Mouse (Mus musculus) kidney, postnatal 0 days (tissue): ENCODE measurements around the gene Ddx52. TPM values are rescaled to one million over a fixed set of nuclear protein-coding genes. Genes with fewer than 3 reads are reported as not detected.

ENCODE experiments used
- ATAC-seq: fragments of 200-750 bp; cut with Nextera tagmentation; replicated peaks from 2 replicates; pipeline ENCODE4 v1.8.0; 2017; ENCODE audit warnings: low read depth, moderate number of reproducible peaks, moderate TSS enrichment, moderate library complexity; ENCODE audit not compliant: low FRiP score
- DNase-seq: peaks from one replicate; pipeline ENCODE4 v3.0.0-alpha.2; 2016; ENCODE audit warnings: low spot score
- H3K27ac ChIP-seq: fragments of 300-500 bp; sonication (generic); 2 replicates; pipeline ENCODE4 v1.5.1; 2014; ENCODE audit warnings: mild to moderate bottlenecking
- H3K27me3 ChIP-seq: fragments of 300-500 bp; sonication (generic); 2 replicates; pipeline ENCODE4 v1.6.1; 2014; ENCODE audit warnings: low read length, mixed read lengths; ENCODE audit not compliant: insufficient read depth
- H3K36me3 ChIP-seq: fragments of 300-500 bp; sonication (generic); 2 replicates; pipeline ENCODE4 v1.6.1; 2014; ENCODE audit warnings: low read length, mixed read lengths; ENCODE audit not compliant: insufficient read depth
- H3K4me1 ChIP-seq: fragments of 300-500 bp; sonication (generic); replicated peaks from 2 replicates; pipeline ENCODE4 v1.6.1; 2014; ENCODE audit warnings: antibody characterized with exemption, low read length, mixed read lengths; ENCODE audit not compliant: insufficient read depth
- H3K4me2 ChIP-seq: fragments of 300-500 bp; sonication (generic); 2 replicates; pipeline ENCODE4 v1.6.1; 2014; ENCODE audit warnings: mild to moderate bottlenecking, low read length, moderate library complexity, mixed read lengths
- H3K4me3 ChIP-seq: fragments of 300-500 bp; sonication (generic); replicated peaks from 2 replicates; pipeline ENCODE4 v1.5.1; 2014; ENCODE audit warnings: low read depth, low read length
- H3K9ac ChIP-seq: fragments of 300-500 bp; sonication (generic); 2 replicates; pipeline ENCODE4 v1.6.1; 2014; ENCODE audit warnings: low read depth, low read length
- H3K9me3 ChIP-seq: fragments of 300-500 bp; sonication (generic); replicated peaks from 2 replicates; pipeline ENCODE4 v1.6.1; 2016; ENCODE audit warnings: low read length, inconsistent platforms, mixed read lengths
- CTCF ChIP-seq: IDR thresholded peaks from 2 replicates; pipeline ENCODE4 v1.5.1; 2016; ENCODE audit warnings: antibody characterized with exemption, low read depth, mild to moderate bottlenecking, moderate library complexity
- WGBS: fragments of 180-500 bp; shearing (Covaris S2); extraction: QIAGEN DNeasy Blood & Tissue Kit; methylation state at CpG from one replicate; pipeline ENCODE4 v1.1.7; 2014; 5-methylcytosine and 5-hydroxymethylcytosine counted together
- polyA plus RNA-seq: library from polyadenylated mRNA; unstranded; fragments of >200 nt; fragmentation: Nextera tagmentation; extraction: Ambion mirVana; gene quantifications from 2 replicates; pipeline ENCODE4 v1.2.1, GENCODE M21; 2015

Gene Ddx52
- polyA plus RNA-seq, 1 experiment from 2014 or later = 32.5 TPM

DNA sequence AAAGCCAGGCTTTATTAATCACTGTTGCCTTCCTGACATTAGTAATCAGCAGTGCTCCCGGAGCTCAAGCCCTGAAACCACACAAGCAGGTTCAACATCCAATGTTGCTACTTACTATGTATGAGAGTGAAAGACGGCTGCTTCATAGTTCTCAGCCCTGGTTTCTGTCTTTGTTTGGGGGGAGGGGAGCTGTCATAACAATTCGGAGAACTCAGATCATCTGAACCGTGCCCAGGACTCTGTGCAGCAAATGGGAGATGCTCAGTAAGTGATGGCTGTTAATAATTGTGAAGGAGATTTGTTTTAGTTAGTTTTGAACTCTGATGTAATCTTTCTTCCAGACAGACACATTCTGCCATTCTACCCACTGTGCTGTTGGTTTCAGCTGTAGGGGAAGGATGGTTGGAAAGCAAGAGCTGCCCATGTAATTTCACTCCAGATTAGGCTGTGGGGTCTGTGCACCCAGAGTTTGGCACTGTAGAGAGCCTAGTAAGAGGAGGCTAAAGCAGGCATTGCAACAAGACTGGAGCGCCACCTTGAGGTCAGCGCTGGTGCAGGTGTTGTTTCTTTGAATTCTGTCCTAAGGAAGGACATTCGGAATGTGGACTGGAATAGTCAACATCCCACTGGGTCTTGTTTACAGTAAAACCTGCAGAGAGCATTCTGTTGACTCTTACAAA is 5.7 kb upstream of the Ddx52 start:
- no peaks in the 10 kb centered on the region for H3K27me3 ChIP-seq
- H3K4me1 ChIP-seq = no peaks in the 10 kb centered on the region
- DNase-seq = peak; percentile 88
- no peak overlapping the region for H3K9ac ChIP-seq
- H3K36me3 ChIP-seq = no peaks in the 10 kb centered on the region
- ATAC-seq = peak; percentile 78; the same call in 1 of the 2 replicates
- no peak overlapping the region for H3K27ac ChIP-seq
- TF ChIP-seq CTCF = peak; percentile 96
- 14% methylated on average over 7 of the region's 7 CpGs for WGBS
- no peak overlapping the region for H3K4me2 ChIP-seq
- H3K4me3 ChIP-seq = no peak overlapping the region
- no peaks in the 10 kb centered on the region for H3K9me3 ChIP-seq

DNA sequence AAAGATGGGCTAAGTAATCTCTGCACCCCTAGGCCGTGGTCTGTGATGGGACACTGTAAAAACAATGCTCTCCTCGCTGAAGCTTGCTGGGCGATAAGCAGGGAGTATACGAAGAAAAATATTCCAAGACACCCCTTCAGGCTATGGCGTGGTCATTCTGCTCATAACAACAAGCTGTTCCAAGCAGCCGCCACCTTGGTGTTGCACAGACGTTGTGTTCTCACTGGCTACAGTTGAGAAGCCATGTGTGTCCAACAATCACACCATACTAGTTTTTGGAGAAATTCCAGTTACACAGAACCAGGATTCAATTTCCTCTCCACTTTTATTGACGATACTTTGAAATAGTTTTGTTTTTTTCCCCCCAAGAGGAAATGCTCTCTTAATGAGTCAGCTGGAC is 3.3 kb upstream of the Ddx52 start:
- Histone ChIP-seq H3K36me3 (no peaks in the 10 kb centered on the region), H3K4me3 (no peak overlapping the region), H3K4me2 (no peak overlapping the region), H3K27ac (no peak overlapping the region), H3K27me3 (no peaks in the 10 kb centered on the region), H3K9me3 (no peaks in the 10 kb centered on the region), H3K9ac (no peak overlapping the region), H3K4me1 (peaks cover 4% of the 10 kb centered on the region)
- 39% methylated on average over 8 of the region's 8 CpGs for WGBS
- ATAC-seq = no peak
- DNase-seq = peak; percentile 6
- no peak for TF ChIP-seq CTCF

DNA sequence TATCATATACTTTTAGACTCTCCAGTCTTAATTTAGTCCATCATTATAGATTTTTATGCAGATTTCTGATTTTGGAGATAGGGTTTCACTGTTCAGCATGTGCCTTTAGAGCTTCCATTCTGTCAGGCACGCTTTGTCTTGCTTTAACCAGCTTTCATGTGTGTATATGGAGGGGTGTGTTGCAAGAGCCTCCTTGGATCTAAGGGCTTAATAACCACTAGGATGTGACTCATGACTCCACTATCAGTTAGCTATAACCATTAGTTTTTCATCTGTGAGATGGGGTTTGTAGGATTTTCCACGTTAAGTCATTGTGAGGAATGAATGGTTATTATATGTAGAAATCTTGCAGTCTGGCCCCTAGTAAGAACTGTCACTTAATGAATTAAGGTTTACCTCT is 15.0 kb downstream of the Ddx52 start:
- 95% methylated on average over 2 of the region's 2 CpGs for WGBS
- Histone ChIP-seq H3K4me3 (no peak overlapping the region), H3K27ac (no peak overlapping the region), H3K36me3 (peaks cover 73% of the 10 kb centered on the region), H3K9ac (no peak overlapping the region), H3K9me3 (no peaks in the 10 kb centered on the region), H3K4me2 (no peak overlapping the region), H3K4me1 (no peaks in the 10 kb centered on the region), H3K27me3 (no peaks in the 10 kb centered on the region)
- DNase-seq = no peak
- ATAC-seq = no peak
- no peak for TF ChIP-seq CTCF

DNA sequence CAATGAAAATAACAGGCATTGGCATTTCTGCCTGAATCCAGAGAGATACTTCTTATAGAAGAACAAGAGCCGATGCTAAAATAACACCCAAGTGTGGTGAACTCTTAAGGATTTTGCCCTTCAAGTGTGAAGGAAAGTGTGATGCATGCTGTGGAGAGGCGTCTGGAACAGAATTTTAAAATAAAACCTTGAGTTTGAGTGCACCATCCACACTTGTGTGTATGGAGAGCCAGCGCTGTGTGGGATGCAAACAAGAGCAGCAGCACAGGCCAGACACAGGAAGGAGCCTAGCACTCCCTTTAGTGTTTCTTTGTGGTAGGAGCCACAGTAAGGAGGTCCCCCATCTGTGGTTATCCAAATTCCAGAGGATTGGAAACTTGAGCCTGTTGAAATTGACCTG is 20.1 kb downstream of the Ddx52 start:
- ATAC-seq (no peak), DNase-seq (no peak)

DNA sequence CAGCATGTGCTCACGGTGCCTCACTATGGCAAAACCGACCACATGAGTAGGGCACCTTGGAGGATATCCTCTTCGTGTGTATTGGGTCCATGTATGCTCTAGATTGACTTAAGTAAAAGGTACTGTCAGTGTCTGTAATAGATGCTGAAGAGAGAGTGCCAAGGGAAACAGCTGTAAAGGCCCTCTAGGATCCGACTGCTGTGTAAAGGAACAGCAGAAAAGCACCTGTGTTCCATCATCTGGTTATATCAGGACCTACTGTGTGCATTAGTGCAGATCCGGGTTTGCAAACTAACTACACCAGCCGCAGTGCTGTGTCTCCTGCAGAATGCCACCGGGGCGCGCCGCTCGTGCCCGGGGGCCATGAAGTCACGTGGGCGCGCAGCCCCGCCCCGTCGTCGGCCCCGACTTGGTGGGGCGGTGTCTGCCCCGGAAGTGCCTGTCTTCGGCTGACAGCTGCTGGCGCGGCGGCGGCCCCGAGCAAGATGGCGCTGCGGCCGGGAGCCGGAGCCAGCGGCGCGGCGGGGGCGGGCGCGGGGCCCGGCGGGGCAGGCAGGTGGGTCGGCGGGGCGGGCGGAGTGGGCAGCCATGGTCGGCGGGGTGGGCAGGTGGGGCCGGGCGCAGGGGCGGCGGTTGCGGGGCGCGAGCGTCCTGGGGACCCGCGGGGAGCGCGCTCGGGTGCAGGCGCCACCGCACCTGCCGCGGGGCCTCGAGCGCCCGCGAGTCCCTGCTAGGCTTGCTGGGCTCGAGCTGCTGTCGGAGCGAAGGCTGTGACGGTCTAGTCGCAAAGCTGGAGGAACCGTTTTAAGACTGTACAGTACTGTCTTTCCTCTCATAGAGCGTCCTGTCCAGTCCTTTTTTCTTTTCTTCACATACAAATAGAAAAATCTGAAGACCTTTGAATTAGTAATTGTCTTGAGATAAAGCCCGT is 22.4 kb downstream of the Ddx52 start, which contains the start of gene Synrg:
TSS of gene Synrg (plus strand) at position 438 of the 931 bp plus-strand sequence.
- no peaks in the 10 kb centered on the region for H3K4me1 ChIP-seq
- DNase-seq = peak; percentile 91
- H3K4me3 ChIP-seq = peak within 1 kb of the TSS; percentile 85
- H3K36me3 ChIP-seq = peaks cover 19% of the 10 kb centered on the region; the same call in 1 of the 2 replicates
- WGBS = 1% methylated on average over 72 of the region's 76 CpGs
- peak; percentile 94 for ATAC-seq
- no peaks in the 10 kb centered on the region for H3K9me3 ChIP-seq
- TF ChIP-seq CTCF = peak; percentile 2; the same call in 1 of the 2 replicates
- H3K27ac ChIP-seq = peak within 1 kb of the TSS; percentile 81
- H3K27me3 ChIP-seq = no peaks in the 10 kb centered on the region
- H3K9ac ChIP-seq = peak within 1 kb of the TSS; percentile 79
- H3K4me2 ChIP-seq = peak within 1 kb of the TSS; percentile 69

More for the DNA sequence above, 20.1 kb downstream of the Ddx52 start:
- Histone ChIP-seq H3K4me2 (no peak overlapping the region), H3K27me3 (no peaks in the 10 kb centered on the region), H3K36me3 (peaks cover 34% of the 10 kb centered on the region), H3K9ac (no peak overlapping the region), H3K4me1 (no peaks in the 10 kb centered on the region), H3K27ac (no peak overlapping the region), H3K4me3 (no peak overlapping the region), H3K9me3 (no peaks in the 10 kb centered on the region)
- no peak for TF ChIP-seq CTCF
- WGBS = 85% methylated on average over 3 of the region's 3 CpGs

DNA sequence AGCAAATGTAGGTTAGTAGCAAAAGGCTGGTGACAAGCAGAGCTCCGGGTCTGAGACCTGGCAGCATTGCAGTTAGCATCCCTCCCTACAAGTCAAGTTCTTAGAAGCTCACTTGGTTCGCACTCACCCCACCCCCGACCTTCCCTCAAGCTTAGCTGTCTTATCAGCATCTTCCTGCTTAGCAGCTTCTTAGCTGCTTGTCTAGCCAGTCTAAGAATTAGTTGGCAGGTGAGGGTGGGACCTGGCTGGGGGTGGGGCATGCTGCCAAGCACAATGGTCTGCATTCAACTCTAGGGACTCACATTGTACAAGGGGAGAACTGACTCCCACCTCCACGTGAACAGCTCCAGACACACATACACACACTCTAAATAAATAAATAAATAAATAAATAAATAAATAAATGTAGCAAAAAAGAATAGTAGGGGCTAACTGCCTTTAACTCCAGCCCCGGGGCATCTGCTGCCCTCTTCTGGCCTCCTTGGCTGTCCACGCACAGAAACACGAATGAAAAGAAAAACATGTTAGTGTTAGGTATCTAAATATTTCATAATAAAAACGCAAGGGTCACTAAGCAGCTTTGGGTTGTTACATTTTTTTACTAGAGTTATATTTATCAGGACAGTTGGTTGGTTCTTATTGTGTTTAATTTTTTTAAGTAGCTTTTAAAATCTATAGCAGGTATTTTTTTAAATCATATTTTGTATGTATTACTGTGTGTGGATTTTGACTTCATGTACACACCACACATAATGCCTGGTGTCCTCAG is 25.8 kb downstream of the Ddx52 start:
- H3K27me3 ChIP-seq = no peaks in the 10 kb centered on the region
- no peaks in the 10 kb centered on the region for H3K4me1 ChIP-seq
- no peak overlapping the region for H3K4me3 ChIP-seq
- no peak for ATAC-seq
- H3K9me3 ChIP-seq = no peaks in the 10 kb centered on the region
- H3K9ac ChIP-seq = no peak overlapping the region
- no peak overlapping the region for H3K4me2 ChIP-seq
- H3K27ac ChIP-seq = no peak overlapping the region
- 57% methylated on average over 8 of the region's 8 CpGs for WGBS
- peak; percentile 8 for DNase-seq
- H3K36me3 ChIP-seq = no peaks in the 10 kb centered on the region
- TF ChIP-seq CTCF = peak; percentile 43
